Mouse (Mus musculus): ENCODE results near the gene LTO1. TPM values are rescaled to one million over a fixed set of nuclear protein-coding genes. Genes with fewer than 3 reads are reported as not detected.

Gene LTO1
- total RNA-seq, 2 experiments from 2014 or later = 27.0 to 27.2 TPM

- peak; percentile 70 to 75 for DNase-seq (ENCODE audit: low spot score in 2 of 2)
These were observed 8.0 kb upstream of the LTO1 start for GRCm38 (mm10) chr7:144906708-144907397.

DNA sequence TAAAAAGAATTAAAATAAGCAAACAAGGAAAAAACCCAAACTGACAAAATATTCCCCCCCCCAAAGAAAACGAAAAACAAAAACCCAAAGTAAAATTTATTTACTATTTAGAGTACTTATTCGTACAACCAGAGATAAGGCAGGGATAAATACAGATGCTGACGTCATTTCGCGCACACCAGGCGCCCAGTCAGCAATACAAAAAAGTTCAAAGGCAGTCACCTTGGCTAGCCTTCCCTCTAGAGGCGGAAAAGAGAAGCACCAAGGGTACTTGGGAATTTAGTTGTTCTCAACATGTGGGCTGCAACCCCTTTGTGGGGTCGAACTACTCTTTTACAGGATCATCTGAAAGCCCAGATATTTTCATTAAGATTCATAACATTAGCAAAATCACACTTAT is 7.1 kb upstream of the LTO1 start:
- DNase-seq (ENCODE audit: low spot score in 2 of 2) = no peak

GRCm38 (mm10) chr7:144908705-144909104 is 6.2 kb upstream of the LTO1 start:
- peak; percentile 23 to 38 for DNase-seq (ENCODE audit: low spot score in 2 of 2)

- peak; percentile 23 to 45 for DNase-seq (ENCODE audit: low spot score in 2 of 2)
These were observed 3.8 kb upstream of the LTO1 start for GRCm38 (mm10) chr7:144911121-144911520.

DNA sequence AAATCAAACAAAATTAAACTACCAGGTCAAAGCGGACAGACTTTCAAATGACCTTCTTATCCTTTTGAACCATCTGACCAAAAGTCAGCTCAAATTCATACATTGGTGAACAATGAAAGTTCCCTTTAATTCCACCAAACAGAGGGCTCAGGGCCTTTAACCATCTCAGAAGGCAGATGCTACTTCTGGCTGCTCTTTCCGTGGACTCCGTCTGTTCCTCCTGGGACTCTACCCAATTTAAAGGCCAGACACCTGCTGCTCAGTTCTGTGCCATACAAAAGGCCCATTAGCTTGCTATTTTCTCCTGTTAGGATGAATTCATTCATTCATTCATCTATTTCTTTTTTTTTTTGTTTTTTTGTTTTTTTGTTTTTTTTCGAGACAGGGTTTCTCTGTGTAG is 2.0 kb upstream of the LTO1 start:
- no peak for DNase-seq (ENCODE audit: low spot score in 2 of 2)

GRCm38 (mm10) chr7:144914296-144914947 is 478 bp upstream of the LTO1 start:
- DNase-seq (ENCODE audit: low spot score in 2 of 2) = peak; percentile 85 to 89

DNA sequence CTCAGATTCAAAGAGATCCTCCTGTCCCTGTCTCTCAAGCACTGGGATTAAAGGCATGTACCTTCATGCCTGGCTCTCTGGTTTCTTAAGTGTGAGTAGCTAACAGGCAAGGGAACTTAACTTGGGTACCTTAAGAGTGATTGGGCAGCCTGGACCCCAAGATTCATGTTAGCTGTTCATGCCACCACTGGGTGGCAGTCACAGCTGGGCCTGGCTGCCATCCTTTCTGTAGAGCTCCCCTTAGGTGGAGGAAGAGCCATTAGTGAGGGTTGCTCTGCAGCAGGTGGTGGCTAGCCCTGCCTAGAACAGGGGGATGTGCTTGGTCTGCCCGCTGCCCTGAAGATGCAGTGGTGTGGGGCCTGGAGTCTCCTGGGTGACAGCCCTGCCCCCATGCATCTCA is 3.9 kb downstream of the LTO1 start:
- DNase-seq (ENCODE audit: low spot score in 2 of 2) = no peak

DNA sequence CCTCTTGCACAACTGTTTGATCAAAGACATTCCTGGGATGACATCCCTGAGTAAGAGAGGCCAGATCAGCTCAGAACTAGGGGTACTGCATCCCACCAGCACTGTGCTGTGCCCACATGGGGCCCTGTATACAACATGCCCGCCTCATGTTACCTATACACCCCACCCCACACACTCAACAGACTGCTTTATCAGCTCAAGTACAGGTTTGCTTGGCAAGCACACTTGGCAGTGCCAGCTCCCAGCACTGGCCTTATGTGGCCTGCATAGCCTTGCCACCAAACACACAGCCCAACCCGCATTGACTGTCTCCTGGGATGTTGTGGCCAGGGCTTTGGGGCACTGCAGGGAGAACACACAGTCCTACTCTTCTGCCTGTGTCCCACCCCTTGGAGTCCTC is 12.7 kb downstream of the LTO1 start:
- no peak for DNase-seq (ENCODE audit: low spot score in 2 of 2)

- DNase-seq (ENCODE audit: low spot score in 2 of 2) = no peak
These were observed 13.3 kb downstream of the LTO1 start for GRCm38 (mm10) chr7:144928009-144928888.

DNA sequence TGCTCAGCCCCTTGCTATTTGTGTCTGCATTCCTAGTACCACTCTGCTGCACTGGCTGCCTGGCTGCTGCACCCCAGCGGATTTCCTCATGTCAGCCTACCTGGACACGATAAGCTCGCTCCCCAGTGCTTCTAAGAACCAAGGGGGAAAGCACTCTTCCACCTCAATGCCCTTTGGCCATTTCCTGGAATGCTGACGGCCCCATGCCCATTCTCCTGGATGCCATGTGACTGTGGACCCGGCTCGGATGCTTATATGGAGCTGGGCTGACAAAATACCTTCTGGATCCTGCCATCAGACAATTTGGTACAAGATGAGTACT is 13.9 kb downstream of the LTO1 start:
- DNase-seq (ENCODE audit: low spot score in 2 of 2) = no peak

DNA sequence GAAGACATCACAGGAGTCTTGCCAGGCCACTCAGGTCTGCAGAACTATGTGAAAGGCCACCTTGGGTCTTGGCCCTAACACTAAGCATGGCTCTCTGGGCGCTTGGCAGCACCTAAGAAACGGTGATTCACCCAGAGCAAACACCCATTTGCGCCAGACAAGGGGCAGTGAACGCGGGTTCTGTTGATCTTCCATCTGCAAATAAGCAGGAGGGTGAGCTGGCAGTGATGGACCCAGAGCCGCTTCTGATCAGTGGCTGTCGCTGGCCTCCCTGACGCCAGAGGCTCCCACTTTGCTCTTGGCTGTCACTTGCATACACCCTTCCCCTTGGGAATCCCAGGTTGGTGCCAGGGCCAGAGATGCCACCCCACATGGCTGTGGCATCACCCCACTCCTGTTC is 14.6 kb downstream of the LTO1 start:
- no peak for DNase-seq (ENCODE audit: low spot score in 2 of 2)

DNA sequence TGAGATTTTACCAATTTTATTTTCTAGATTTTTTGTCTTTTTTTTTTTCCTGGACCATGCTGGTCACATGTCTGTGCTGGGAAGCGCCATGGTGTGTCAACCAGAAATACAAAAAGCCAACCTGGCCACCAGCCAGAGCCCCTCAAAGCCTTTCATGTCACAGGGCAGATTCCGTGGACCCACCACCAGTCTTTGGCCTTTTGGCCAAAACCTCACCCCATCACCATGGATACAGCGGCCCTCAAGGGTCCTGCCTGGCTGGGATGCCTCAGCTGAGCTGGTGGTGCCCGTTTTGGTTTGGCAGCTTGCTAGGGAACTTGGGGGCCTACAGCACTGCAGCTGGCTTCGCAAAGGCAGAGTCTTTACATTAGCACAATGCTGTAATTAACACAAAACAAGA is 15.0 kb downstream of the LTO1 start:
- DNase-seq (ENCODE audit: low spot score in 2 of 2) = no peak

GRCm38 (mm10) chr7:144931778-144932177 is 16.9 kb downstream of the LTO1 start:
- DNase-seq (ENCODE audit: low spot score in 2 of 2) = no peak

GRCm38 (mm10) chr7:144932389-144932937 is 17.6 kb downstream of the LTO1 start:
- no peak for DNase-seq (ENCODE audit: low spot score in 2 of 2)

- DNase-seq (ENCODE audit: low spot score in 2 of 2) = no peak
These were observed 18.4 kb downstream of the LTO1 start for GRCm38 (mm10) chr7:144933336-144933735.

- no peak for DNase-seq (ENCODE audit: low spot score in 2 of 2)
These were observed 18.9 kb downstream of the LTO1 start for GRCm38 (mm10) chr7:144933796-144934195.

- DNase-seq (ENCODE audit: low spot score in 2 of 2) = no peak
These were observed 20.0 kb downstream of the LTO1 start for GRCm38 (mm10) chr7:144934901-144935300.

DNA sequence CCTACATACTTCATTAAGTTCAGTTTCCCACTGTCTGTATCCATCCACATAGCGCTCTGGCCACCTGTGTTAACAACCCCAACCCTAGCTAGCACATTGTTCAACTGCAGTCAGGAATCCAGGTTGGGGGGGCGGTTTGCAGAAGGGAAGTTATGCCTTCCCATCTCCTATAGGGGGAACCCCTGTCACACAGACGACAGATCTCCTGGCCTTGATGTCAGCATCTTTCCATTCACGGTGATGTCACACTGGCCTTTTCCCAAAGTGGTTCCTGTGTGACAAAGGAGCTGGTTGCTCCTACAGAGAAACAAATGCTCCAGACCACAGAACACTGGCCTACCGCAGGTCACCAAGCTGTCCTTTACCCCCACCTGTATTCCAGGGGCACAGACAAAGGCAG is 20.7 kb downstream of the LTO1 start:
- DNase-seq (ENCODE audit: low spot score in 2 of 2) = no peak

DNA sequence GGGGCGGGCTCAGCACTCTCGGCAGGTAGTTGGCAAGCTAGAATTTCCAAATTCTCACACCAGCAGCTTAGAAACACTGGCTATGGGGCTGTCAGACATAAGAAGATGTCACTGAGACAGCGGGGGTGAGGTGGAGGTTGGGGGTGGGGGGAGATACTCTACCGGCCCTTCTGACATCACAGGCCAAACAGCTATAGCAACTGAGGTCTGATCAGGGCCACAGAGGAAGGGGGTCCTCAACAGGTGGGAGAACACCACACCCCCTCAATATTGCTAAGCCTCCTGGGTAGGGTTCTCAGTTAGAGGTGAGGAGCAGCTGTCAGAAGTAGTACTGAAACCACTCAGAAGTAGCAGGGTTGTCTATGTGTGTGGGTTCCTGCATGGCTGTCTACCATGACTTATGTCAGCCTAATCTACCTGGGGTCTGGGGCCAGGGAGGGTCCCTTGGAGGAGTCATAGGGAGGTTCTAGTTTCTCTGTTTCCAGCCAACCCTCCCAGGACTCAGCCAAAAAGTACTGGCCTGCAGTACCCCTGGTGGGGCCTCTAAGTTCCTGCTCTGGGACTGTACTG is 21.5 kb downstream of the LTO1 start:
- no peak for DNase-seq (ENCODE audit: low spot score in 2 of 2)

DNA sequence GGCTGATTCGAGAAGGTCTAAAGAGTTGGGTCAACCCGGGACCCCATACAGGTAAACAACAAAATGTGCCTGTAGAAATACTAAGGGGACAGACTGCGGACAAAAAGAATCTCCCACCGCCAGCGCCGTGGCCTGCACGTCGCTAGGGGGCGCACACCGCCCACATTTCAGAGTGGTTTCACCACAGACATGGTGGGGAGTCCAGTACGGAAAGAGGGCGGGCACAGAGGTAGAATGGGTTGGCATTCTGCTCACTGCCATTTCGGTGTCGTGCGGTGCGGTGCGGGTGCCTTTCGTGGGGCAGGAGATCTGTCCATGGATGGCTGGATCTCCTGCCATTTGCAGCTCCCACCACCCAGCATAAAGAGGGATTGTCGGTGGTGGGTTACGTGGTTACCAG is 22.6 kb downstream of the LTO1 start:
- DNase-seq (ENCODE audit: low spot score in 2 of 2) = peak; percentile 91 to 92

DNA sequence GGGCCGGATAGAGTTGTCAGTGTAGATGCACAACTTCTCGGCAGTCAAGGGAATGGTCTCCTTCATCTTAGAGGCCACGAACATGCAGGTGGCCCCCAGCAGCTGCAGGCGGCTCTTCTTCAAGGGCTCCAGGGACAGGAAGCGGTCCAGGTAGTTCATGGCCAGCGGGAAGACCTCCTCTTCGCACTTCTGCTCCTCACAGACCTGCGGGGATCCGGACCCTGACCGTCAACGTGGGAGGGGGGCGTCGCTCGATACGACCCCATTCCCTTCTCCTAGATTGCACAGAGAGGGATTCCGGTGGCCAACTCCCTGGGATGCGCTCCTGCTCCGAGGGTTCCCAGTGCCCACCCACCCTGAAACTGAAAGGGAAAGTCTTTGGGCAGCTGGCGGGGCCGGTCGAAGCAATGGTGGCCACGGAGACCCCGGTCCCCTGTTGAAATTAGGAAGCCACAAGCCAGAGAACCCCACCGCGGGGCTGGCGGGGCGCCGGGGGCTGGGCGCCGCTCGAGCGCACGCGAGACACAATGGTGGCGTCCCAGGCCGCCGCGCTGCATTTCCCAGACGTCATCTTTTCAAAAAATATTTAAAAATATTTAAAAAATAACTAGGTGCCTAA is 23.1 kb downstream of the LTO1 start:
- no peak for DNase-seq (ENCODE audit: low spot score in 2 of 2)

All from left cerebral cortex, adult 18-20 months (tissue).